Mouse (Mus musculus) heart, embryonic 15.5 days (tissue): ENCODE results near the gene Mmp23. TPM values are rescaled to one million over a fixed set of nuclear protein-coding genes. Genes with fewer than 3 reads are reported as not detected.

Experiments
- polyA plus RNA-seq: library from polyadenylated mRNA; unstranded; fragments of >200 nt; fragmentation: Nextera tagmentation; extraction: Ambion mirVana; gene quantifications from 2 replicates; pipeline ENCODE4 v1.2.1, GENCODE M21; 2015

The Mmp23 gene
- polyA plus RNA-seq, 1 experiment from 2014 or later, result 65.5 TPM

Other genes starting within 250 kb of the Mmp23 start
- 0.60 and 0.82 TPM in 2 replicates for gene Cfap74, start 244.2 kb downstream of the Mmp23 start, polyA plus RNA-seq
- gene Tmem52, start 184.3 kb downstream of the Mmp23 start, polyA plus RNA-seq, result not detected in 2 replicates
- 308 and 345 TPM in 2 replicates for gene Gnb1, start 162.0 kb downstream of the Mmp23 start, polyA plus RNA-seq
- gene Nadk, start 91.0 kb downstream of the Mmp23 start, polyA plus RNA-seq, result 40.9 and 55.3 TPM in 2 replicates
- gene Slc35e2, start 52.0 kb downstream of the Mmp23 start, polyA plus RNA-seq, result 5.8 and 6.7 TPM in 2 replicates
- gene Cdk11b, start 28.5 kb downstream of the Mmp23 start, polyA plus RNA-seq, result 38.4 and 41.8 TPM in 2 replicates
- gene Gm10563, start 8.0 kb downstream of the Mmp23 start, polyA plus RNA-seq, result not detected in 2 replicates
- gene Mib2, start 15.8 kb upstream of the Mmp23 start, polyA plus RNA-seq, result 17.3 and 23.4 TPM in 2 replicates
- gene Fndc10, start 41.0 kb upstream of the Mmp23 start, polyA plus RNA-seq, result 3.8 and 5.0 TPM in 2 replicates
- 97.0 and 107 TPM in 2 replicates for gene Ssu72, start 51.4 kb upstream of the Mmp23 start, polyA plus RNA-seq
- 0.53 and 0.56 TPM in 2 replicates for gene Tmem240, start 81.4 kb upstream of the Mmp23 start, polyA plus RNA-seq
- gene Atad3a, start 107.7 kb upstream of the Mmp23 start, polyA plus RNA-seq, result 88.9 and 108 TPM in 2 replicates
- gene Vwa1, start 121.3 kb upstream of the Mmp23 start, polyA plus RNA-seq, result 5.9 and 7.8 TPM in 2 replicates
- 1.7 and 2.0 TPM in 2 replicates for gene Tmem88b, start 132.5 kb upstream of the Mmp23 start, polyA plus RNA-seq
- gene Ankrd65, start 137.1 kb upstream of the Mmp23 start, polyA plus RNA-seq, result 0.13 TPM in 1 of 2 replicates, not detected in the other
- gene Mrpl20, start 149.5 kb upstream of the Mmp23 start, polyA plus RNA-seq, result 131 TPM in 2 replicates
- gene Ccnl2, start 159.1 kb upstream of the Mmp23 start, polyA plus RNA-seq, result 106 and 123 TPM in 2 replicates
- gene Aurkaip1, start 177.9 kb upstream of the Mmp23 start, polyA plus RNA-seq, result 121 and 124 TPM in 2 replicates
- 72.7 and 91.4 TPM in 2 replicates for gene Mxra8, start 186.3 kb upstream of the Mmp23 start, polyA plus RNA-seq
- gene Dvl1, start 194.0 kb upstream of the Mmp23 start, polyA plus RNA-seq, result 8.1 and 12.2 TPM in 2 replicates
- 0.14 TPM in 2 replicates for gene Tas1r3, start 210.0 kb upstream of the Mmp23 start, polyA plus RNA-seq
- 7.8 and 10.3 TPM in 2 replicates for gene Cptp, start 216.1 kb upstream of the Mmp23 start, polyA plus RNA-seq
- 27.3 and 41.4 TPM in 2 replicates for gene Ints11, start 216.2 kb upstream of the Mmp23 start, polyA plus RNA-seq
- 28.7 and 32.4 TPM in 2 replicates for gene Pusl1, start 238.4 kb upstream of the Mmp23 start, polyA plus RNA-seq
- gene Acap3, start 238.4 kb upstream of the Mmp23 start, polyA plus RNA-seq, result 8.2 and 13.5 TPM in 2 replicates